Mouse (Mus musculus) liver (tissue): ENCODE measurements around the gene Clcnkb.

ENCODE experiments used
- DNase-seq: peaks from one replicate; pipeline ENCODE4 v3.0.0-alpha.2; 2020; ENCODE audit warnings: mixed read lengths

The Clcnkb gene

GRCm38 (mm10) chr4:141415924-141416323 lies at the start of gene Clcnkb:
TSS of gene Clcnkb (minus strand) at chr4:141416014.
- DNase-seq = no peak

- DNase-seq = no peak
Observed at GRCm38 (mm10) chr4:141464722-141465121, 48.9 kb upstream of the Clcnkb start.

- no peak for DNase-seq
Observed at GRCm38 (mm10) chr4:141463472-141463871, 47.7 kb upstream of the Clcnkb start.

- DNase-seq = no peak
Observed at GRCm38 (mm10) chr4:141461576-141461975, 45.8 kb upstream of the Clcnkb start.

- no peak for DNase-seq
Observed at GRCm38 (mm10) chr4:141461088-141461487, 45.3 kb upstream of the Clcnkb start.

- no peak for DNase-seq
Observed at GRCm38 (mm10) chr4:141460481-141460880, 44.7 kb upstream of the Clcnkb start.

- DNase-seq = no peak
Observed at GRCm38 (mm10) chr4:141459766-141460165, 44.0 kb upstream of the Clcnkb start.

GRCm38 (mm10) chr4:141458888-141459287 lies 43.1 kb upstream of the Clcnkb start:
- no peak for DNase-seq

- no peak for DNase-seq
Observed at GRCm38 (mm10) chr4:141458236-141458635, 42.4 kb upstream of the Clcnkb start.

- DNase-seq = no peak
Observed at GRCm38 (mm10) chr4:141456193-141456938, 40.6 kb upstream of the Clcnkb start.

GRCm38 (mm10) chr4:141455526-141455925 lies 39.7 kb upstream of the Clcnkb start:
- no peak for DNase-seq

- no peak for DNase-seq
Observed at GRCm38 (mm10) chr4:141454581-141455350, 39.0 kb upstream of the Clcnkb start.

GRCm38 (mm10) chr4:141451916-141452450 lies 36.2 kb upstream of the Clcnkb start:
- DNase-seq = no peak

- no peak for DNase-seq
Observed at GRCm38 (mm10) chr4:141451251-141451650, 35.4 kb upstream of the Clcnkb start.

GRCm38 (mm10) chr4:141446211-141446610 lies 30.4 kb upstream of the Clcnkb start:
- DNase-seq = no peak

GRCm38 (mm10) chr4:141445328-141445720 lies 29.5 kb upstream of the Clcnkb start:
- no peak for DNase-seq

GRCm38 (mm10) chr4:141444451-141445327 lies 28.9 kb upstream of the Clcnkb start, which contains the start of gene Zbtb17:
TSS of gene Zbtb17 (plus strand) at chr4:141444654.
- peak; percentile 90 for DNase-seq

GRCm38 (mm10) chr4:141443641-141444429 lies 28.0 kb upstream of the Clcnkb start:
- no peak for DNase-seq

GRCm38 (mm10) chr4:141440877-141441276 lies 25.1 kb upstream of the Clcnkb start:
- DNase-seq = no peak

- DNase-seq = no peak
Observed at GRCm38 (mm10) chr4:141439083-141439803, 23.4 kb upstream of the Clcnkb start.

- DNase-seq = no peak
Observed at GRCm38 (mm10) chr4:141435974-141436373, 20.2 kb upstream of the Clcnkb start, which contains the start of gene Srarp. TSS of gene Srarp (minus strand) at chr4:141436105.
